Mouse (Mus musculus): ENCODE results near the gene Tnfaip2. TPM values are rescaled to one million over a fixed set of nuclear protein-coding genes. Genes with fewer than 3 reads are reported as not detected.

Gene Tnfaip2
- 0.98 and 1.9 TPM in 2 replicates for polyA plus RNA-seq (2015; fragmentation: Nextera tagmentation; extraction: Ambion mirVana)

DNA sequence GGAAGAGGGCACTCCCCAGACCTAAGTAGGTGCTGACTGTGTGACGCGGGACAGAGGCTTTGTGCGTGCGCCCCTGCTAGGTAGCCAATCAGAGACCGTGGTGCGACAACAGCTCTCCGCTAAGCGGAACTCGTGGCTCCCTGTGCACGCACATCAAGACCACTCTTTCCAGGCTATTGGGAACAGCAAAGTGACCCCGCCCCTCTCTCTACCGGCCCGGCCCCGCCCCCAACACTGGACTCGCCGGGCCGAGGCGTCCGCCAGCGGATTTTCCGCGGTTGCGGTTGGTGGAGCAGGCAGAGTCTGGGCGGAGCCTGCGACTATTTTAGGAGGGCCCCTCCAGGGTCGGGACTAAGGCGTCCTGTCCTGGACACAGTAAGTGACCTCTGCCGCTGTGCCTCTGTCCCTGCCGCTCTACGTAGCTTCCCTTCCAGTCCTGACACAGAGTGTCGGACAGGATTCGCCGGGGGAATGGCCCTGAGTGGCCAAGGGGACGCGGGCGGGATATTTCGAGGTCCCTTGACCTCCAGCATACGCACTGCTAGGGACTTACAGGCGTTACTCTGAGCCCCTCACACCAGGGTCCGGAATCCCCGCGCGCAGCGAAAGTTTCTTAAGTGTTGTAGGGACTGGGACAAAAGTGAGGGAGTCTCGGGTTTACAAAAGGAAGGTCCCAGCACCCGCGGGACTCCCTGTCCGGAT, at the start of gene Tnfaip2:
Tnfaip2 (plus strand) TSS at position 161 of the 702 bp plus-strand sequence.
- peak within 1 kb of the TSS; percentile 63 for H3K4me2 ChIP-seq
- no peaks in the 10 kb centered on the region for H3K9me3 ChIP-seq
- ATAC-seq (ENCODE audit: low read depth) = peak; percentile 57
- H3K27ac ChIP-seq (replicated peaks) = no peak within 1 kb of the TSS
- H3K36me3 ChIP-seq = no peaks in the 10 kb centered on the region
- peak within 1 kb of the TSS; percentile 39 for H3K9ac ChIP-seq
- under 1% methylated on average over 48 of the region's 48 CpGs for WGBS
- H3K4me1 ChIP-seq (replicated peaks) = peaks cover 33% of the 10 kb centered on the region
- H3K27me3 ChIP-seq = peaks cover 95% of the 10 kb centered on the region
- H3K4me3 ChIP-seq = peak within 1 kb of the TSS; percentile 34

DNA sequence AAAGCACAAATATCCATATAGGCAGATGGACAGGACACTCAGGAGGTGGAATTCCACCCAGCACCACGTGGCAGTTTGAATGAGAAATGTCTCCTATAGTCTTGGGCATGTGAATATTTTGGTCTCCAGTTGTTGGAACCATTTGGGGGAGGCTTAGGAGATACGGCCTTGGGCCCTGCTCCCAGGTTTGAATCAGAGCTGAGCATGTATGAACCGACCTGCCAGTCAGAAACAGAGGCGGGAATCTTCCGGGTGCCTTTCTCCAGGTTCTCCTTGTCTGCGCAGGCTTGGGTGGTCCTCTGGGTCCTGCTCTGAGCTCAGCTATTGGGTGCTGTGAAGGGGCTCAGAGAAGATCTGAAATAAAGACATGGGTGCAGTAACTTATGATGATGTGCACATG, 48.3 kb upstream of the Tnfaip2 start:
- no peak overlapping the region for H3K9ac ChIP-seq
- H3K9me3 ChIP-seq = no peaks in the 10 kb centered on the region
- H3K4me3 ChIP-seq = no peak overlapping the region
- 77% methylated on average over 6 of the region's 6 CpGs for WGBS
- H3K4me2 ChIP-seq = no peak overlapping the region
- H3K27ac ChIP-seq (replicated peaks) = no peak overlapping the region
- H3K4me1 ChIP-seq (replicated peaks) = no peaks in the 10 kb centered on the region
- no peaks in the 10 kb centered on the region for H3K36me3 ChIP-seq
- no peak for ATAC-seq (ENCODE audit: low read depth)
- peaks cover 8% of the 10 kb centered on the region for H3K27me3 ChIP-seq

DNA sequence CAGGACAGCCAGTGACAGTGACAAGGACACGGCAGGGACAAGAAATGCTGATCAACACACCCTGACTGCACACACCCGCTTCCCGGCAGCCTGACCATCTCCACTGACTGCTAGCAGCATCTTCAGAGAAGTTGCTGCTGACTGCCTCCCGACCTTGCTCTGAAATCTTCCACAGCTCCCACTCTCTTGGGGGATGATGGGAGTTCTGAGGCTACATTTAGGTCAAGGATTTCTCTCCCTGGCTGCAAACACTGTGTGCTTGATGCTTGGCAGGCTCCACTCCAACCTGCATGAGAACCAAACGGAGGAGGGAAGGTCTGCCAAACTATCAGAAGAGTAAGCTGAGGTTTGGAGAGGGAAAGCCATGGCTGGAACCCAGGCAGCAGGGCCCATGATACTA, 45.3 kb upstream of the Tnfaip2 start:
- 70% methylated on average over 5 of the region's 5 CpGs for WGBS
- H3K9ac ChIP-seq = no peak overlapping the region
- H3K4me2 ChIP-seq = no peak overlapping the region
- no peaks in the 10 kb centered on the region for H3K4me1 ChIP-seq (replicated peaks)
- H3K36me3 ChIP-seq = no peaks in the 10 kb centered on the region
- no peak overlapping the region for H3K27ac ChIP-seq (replicated peaks)
- ATAC-seq (ENCODE audit: low read depth) = no peak
- peaks cover 17% of the 10 kb centered on the region for H3K27me3 ChIP-seq
- no peaks in the 10 kb centered on the region for H3K9me3 ChIP-seq
- no peak overlapping the region for H3K4me3 ChIP-seq

DNA sequence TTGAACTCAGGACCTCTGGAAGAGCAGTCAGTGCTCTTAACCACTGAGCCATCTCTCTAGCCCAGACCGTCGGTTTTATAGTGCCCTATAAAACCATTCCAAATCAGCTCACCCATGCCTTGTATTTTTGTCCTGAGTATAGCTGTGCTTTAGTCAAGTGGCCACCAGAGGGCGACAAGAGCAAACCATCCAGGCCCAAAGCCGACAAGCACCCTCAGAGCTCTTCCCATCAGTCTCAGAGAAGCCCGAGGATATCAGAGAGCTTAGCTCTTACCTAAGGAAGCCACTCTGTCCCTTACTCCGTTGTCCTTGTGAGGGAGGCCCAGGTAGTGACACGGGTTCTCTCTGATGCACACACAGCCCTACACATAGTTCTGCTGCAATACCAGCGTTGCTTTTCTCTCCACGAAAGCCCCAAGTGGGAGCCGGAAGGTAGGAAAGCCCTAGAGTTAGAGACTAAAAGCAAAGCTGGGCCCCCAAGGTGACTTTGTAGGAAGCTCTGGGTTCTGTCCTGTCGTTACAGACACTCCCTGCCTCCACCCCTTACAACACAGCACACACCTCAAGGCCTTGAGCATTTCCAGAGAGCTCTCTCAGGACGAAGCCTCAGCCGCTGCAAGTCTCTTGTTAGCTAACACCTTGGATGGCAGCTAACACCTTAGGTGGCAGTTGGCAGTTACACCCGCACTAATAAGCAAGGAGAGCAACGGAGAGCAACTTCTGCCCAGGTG, 40.6 kb upstream of the Tnfaip2 start:
- H3K4me3 ChIP-seq = no peak overlapping the region
- H3K27me3 ChIP-seq = peaks cover 37% of the 10 kb centered on the region
- no peak overlapping the region for H3K27ac ChIP-seq (replicated peaks)
- ATAC-seq (ENCODE audit: low read depth) = peak; percentile 56
- H3K9ac ChIP-seq = no peak overlapping the region
- WGBS = 23% methylated on average over 15 of the region's 15 CpGs
- peaks cover 2% of the 10 kb centered on the region for H3K4me1 ChIP-seq (replicated peaks)
- H3K36me3 ChIP-seq = no peaks in the 10 kb centered on the region
- H3K4me2 ChIP-seq = no peak overlapping the region
- no peaks in the 10 kb centered on the region for H3K9me3 ChIP-seq

DNA sequence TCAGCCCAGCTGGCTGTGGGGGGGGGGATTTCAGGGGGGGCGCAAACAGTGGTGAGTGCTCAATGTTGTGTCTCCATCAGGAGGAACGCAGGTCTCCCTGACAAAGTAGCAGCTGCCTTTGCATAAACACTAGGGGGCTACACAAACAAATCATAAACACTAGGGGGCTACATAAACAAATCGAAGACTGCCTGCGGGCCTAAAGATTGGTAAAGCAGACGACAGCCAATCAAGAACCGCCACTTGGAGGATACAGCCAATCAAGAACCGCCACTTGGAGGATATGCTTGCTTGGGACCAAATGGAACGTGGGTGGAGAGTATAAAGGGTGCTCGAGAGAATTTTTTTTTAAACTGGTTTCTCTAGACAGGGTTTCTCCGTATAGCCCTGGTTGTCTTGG, 37.4 kb upstream of the Tnfaip2 start:
- Histone ChIP-seq H3K4me1 (replicated peaks) (peaks cover 13% of the 10 kb centered on the region), H3K27ac (replicated peaks) (no peak overlapping the region), H3K36me3 (no peaks in the 10 kb centered on the region), H3K9me3 (no peaks in the 10 kb centered on the region), H3K4me2 (no peak overlapping the region), H3K27me3 (peaks cover 61% of the 10 kb centered on the region), H3K9ac (no peak overlapping the region), H3K4me3 (no peak overlapping the region)
- ATAC-seq (ENCODE audit: low read depth) = no peak
- 55% methylated on average over 10 of the region's 10 CpGs for WGBS

DNA sequence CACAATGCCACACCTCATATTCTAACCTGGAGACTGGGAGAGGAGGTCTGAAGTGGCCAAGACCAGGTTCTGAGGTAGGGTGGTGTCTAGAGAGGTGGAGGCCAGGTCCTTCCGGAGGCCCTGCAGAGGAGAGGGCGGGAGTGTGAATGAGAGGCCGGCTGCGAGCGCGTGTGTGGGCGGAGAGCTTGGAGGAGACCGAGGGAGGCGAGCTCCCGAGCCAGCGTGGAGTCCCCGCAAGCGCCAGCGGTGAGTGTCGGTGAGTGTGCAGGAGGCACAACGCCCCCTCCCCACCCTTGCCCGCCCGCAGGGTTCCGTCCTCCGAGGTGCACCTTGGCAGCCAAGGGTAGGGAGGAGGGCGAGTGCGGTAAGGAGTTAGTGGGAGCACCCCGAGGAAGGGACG, 35.6 kb upstream of the Tnfaip2 start, which contains the start of gene Lbhd2:
Lbhd2 (plus strand) TSS at position 188 of the 400 bp plus-strand sequence.
- WGBS = 2% methylated on average over 24 of the region's 24 CpGs
- Histone ChIP-seq H3K27me3 (peaks cover 68% of the 10 kb centered on the region), H3K4me3 (0 out of 2 replicates have a peak within 1 kb of the TSS, but pooled peaks have one; percentile 8), H3K4me2 (peak within 1 kb of the TSS; percentile 38), H3K9ac (no peak within 1 kb of the TSS; the same call in 1 of the 2 replicates), H3K4me1 (replicated peaks) (peaks cover 19% of the 10 kb centered on the region), H3K36me3 (no peaks in the 10 kb centered on the region), H3K27ac (replicated peaks) (no peak within 1 kb of the TSS), H3K9me3 (no peaks in the 10 kb centered on the region)
- no peak for ATAC-seq (ENCODE audit: low read depth)

DNA sequence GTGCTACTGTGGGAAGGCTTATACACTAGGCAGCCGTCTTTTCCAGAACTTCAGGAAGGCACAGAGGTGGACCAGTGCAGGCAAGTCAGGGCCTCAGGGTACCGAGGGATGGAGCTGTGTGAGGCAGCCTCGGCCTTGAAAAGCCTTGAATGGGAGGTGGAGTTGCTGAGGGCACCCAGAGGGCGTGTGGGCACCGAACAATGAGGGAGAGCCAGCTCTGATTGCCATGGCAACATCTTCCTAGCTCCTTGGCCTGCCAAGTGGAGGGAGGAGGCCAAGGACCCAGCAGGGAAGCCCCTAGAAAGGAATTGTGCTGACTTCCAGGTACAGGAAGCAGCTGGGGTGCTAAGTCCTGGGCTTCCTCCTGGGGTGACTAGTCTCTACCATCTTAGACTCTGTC, 32.7 kb upstream of the Tnfaip2 start:
- Histone ChIP-seq H3K27me3 (peaks cover 62% of the 10 kb centered on the region), H3K9ac (no peak overlapping the region), H3K36me3 (no peaks in the 10 kb centered on the region), H3K9me3 (no peaks in the 10 kb centered on the region), H3K4me2 (no peak overlapping the region), H3K4me3 (no peak overlapping the region), H3K27ac (replicated peaks) (no peak overlapping the region), H3K4me1 (replicated peaks) (peaks cover 32% of the 10 kb centered on the region)
- no peak for ATAC-seq (ENCODE audit: low read depth)
- WGBS = 7% methylated on average over 5 of the region's 5 CpGs

DNA sequence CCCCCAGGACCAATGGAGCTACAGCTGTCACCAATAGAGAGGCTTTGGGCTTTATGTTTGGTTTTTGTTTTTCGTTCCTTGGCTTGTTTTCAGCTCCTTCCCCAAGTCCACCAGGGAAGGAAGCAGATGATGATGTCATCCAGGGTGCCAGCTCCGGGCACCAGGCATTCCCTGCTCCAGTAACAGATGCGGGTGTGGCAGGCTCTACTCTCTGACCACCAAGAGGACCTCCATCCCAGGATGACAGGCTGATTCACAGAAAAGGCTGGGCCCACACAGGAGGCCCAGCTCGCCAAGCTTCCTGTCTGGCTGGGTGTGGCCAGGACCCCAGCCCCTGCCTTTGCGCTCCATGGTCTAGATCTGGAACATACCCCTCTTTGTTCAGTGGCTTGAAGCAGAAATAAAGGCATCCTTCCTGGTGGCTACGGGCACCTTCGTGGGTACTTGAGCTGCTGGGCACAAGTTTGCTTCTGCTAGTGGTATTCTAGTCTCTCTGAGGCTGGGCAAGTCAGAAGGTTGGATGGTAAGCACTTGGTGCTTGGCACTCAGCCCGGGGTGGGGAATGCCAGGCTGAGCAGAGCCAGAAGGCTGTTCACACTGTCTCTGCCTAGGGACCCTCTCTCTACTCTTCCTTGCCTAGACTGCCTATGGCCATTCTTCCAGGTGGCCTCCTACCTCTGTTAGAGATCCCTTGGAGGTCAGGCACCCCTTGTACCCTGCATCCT, 30.5 kb upstream of the Tnfaip2 start:
- Histone ChIP-seq H3K9me3 (no peaks in the 10 kb centered on the region), H3K4me2 (no peak overlapping the region), H3K36me3 (no peaks in the 10 kb centered on the region), H3K9ac (0 out of 2 replicates have a peak overlapping the region, but pooled peaks have one; percentile 26), H3K4me3 (no peak overlapping the region), H3K4me1 (replicated peaks) (peaks cover 33% of the 10 kb centered on the region), H3K27me3 (peaks cover 48% of the 10 kb centered on the region), H3K27ac (replicated peaks) (no peak overlapping the region)
- WGBS = 79% methylated on average over 8 of the region's 8 CpGs
- ATAC-seq (ENCODE audit: low read depth) = no peak

DNA sequence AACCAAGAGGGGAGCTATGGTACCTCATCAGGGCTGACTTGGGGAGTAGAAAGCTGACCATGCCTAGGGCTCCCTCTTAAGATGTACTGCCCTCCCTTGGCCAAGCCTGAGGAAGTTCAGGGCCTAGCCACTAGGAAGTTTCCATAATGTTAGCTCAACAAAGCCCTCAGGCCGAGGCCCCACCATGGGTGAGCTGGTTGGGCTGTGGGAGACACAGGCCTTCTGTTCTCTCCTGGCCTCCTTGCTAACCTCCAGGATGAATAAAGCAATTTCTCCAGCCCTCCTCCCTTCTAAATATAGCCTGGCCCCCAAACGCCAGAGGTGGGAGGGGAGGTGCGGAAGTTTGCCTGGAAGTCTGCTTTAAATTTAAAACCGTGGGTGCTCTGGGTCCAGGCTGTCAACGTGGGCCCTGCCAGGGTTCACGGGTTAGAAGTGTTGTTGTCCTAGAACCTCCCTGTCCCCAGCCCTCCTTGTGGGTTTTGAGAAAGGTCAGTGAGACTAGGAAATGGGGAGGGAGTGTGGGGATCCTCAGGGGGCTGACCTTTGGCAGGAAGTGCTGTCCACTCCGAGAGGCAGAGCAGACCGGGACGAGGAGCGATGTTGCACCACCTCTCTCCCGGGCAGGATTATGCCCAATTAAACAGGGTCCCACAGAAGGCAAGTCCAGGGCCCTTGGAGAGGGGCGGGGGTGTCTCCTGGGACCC, 29.5 kb upstream of the Tnfaip2 start:
- peak overlapping the region; percentile 52 for H3K9ac ChIP-seq

DNA sequence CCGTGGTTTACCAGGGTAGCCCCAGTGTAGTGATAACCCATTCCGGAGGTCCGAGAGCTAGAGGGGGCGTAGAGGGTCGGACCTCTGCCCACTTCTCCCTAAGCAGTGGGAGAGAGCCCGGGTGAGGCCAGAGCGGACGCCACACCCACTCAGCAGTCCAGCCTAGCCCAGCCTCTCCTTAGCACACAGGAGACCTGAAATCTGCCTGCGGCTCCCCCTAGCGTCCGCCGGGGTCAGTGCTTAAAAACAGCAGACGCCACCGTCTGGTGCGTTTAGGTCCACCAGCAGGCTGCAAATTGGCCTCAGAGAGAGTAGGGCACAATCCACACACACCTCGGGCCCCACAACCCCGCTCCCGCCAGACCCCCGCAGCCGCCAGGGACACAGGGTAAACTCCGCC, 29.0 kb upstream of the Tnfaip2 start:
- peak; percentile 80 for ATAC-seq (ENCODE audit: low read depth)
- H3K4me1 ChIP-seq (replicated peaks) = peaks cover 41% of the 10 kb centered on the region
- H3K9me3 ChIP-seq = no peaks in the 10 kb centered on the region
- H3K4me2 ChIP-seq = peak overlapping the region; percentile 56
- no peaks in the 10 kb centered on the region for H3K36me3 ChIP-seq
- H3K27me3 ChIP-seq = peaks cover 48% of the 10 kb centered on the region
- H3K4me3 ChIP-seq = peak overlapping the region; percentile 33
- peak overlapping the region; percentile 52 for H3K9ac ChIP-seq
- under 1% methylated on average over 21 of the region's 21 CpGs for WGBS
- H3K27ac ChIP-seq (replicated peaks) = no peak overlapping the region

More for the DNA sequence above, 29.5 kb upstream of the Tnfaip2 start:
- WGBS = 21% methylated on average over 12 of the region's 12 CpGs
- Histone ChIP-seq H3K9me3 (no peaks in the 10 kb centered on the region), H3K4me3 (peak overlapping the region; percentile 33), H3K4me1 (replicated peaks) (peaks cover 40% of the 10 kb centered on the region), H3K27ac (replicated peaks) (no peak overlapping the region), H3K36me3 (no peaks in the 10 kb centered on the region), H3K27me3 (peaks cover 48% of the 10 kb centered on the region), H3K4me2 (peak overlapping the region; percentile 56)
- no peak for ATAC-seq (ENCODE audit: low read depth)

DNA sequence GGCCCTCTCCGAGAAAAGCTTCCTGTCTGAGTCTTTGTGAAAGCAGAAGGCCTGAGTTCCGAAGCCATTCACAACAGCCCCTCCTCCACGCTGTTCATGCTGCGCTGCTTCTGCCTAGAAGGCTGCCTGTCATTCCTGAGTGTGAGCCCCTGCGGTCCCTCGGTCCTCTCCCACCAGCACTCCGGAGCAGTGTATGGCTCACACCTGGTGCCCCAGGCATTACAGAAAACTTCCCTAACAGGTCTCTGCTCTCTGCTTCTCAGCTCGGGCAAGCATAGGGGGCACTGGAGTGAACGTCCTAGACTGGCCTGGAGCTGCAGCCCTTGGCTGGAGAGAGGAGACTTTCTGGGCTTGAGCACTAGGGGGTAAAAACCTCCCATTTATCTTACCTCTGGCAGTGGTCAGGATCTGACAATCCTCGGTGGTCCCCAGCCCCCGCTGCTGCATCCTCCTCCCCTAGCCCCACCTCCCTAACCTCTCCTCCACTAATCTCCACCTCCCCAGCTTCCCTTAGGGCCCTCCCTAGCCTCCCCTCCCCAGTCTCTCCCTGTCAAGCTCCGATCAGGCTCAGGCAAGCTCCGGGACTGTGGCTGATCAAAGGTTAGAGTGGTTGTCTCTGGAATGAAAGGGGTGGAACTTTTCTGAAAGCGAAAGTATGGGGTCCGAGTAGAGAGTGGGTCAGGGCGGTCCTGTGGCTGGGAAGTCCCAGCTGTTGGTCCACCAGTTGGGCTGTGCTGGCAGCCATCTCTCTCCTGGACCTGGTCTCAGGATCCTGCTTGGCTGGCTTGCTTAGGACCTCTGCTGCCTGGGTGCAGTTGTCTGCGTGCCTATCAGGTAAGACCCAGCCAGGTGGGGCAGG, 25.1 kb upstream of the Tnfaip2 start, which contains the start of gene Exoc3l4:
Exoc3l4 (plus strand) TSS at position 97 of the 859 bp plus-strand sequence.
- Histone ChIP-seq H3K4me2 (peak within 1 kb of the TSS; percentile 45), H3K4me1 (replicated peaks) (peaks cover 23% of the 10 kb centered on the region), H3K4me3 (peak within 1 kb of the TSS; percentile 16; the same call in 1 of the 2 replicates), H3K36me3 (no peaks in the 10 kb centered on the region), H3K9me3 (no peaks in the 10 kb centered on the region), H3K9ac (peak within 1 kb of the TSS; percentile 49; the same call in 1 of the 2 replicates), H3K27me3 (peaks cover 50% of the 10 kb centered on the region), H3K27ac (replicated peaks) (no peak within 1 kb of the TSS)
- 3% methylated on average over 17 of the region's 17 CpGs for WGBS
- ATAC-seq (ENCODE audit: low read depth) = no peak

Measured in neural tube, embryonic 13.5 days (tissue).